Mouse (Mus musculus): Measurements from ENCODE around the gene Tab1. TPM values are rescaled to one million over a fixed set of nuclear protein-coding genes. Genes with fewer than 3 reads are reported as not detected.

The Tab1 gene
- total RNA-seq, 1 experiment: 16.6 TPM

DNA sequence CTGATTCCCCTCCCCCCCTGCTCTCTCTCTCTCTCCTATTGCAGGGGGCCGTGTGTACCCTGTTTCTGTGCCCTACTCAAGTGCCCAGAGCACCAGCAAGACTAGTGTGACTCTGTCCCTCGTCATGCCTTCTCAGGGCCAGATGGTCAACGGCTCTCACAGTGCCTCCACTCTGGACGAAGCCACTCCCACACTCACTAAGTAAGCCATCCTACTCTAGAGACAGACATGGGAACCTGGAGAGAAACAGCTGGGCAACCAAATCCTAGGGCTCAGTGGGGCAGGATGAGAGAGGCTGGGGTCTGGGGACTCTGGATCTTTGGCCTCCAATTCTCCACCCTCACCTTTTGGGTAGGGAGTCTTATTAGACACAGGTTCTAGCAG lies 25.8 kb downstream of the Tab1 start:
- Histone ChIP-seq H3K4me1 (ENCODE audit: control insufficient read depth in 2 of 2, insufficient read depth in 2 of 2, low read length in 2 of 2, poor library complexity in 1 of 2) (peaks cover 18 to 31% of the 10 kb centered on the region in 2 experiments), H3K27ac (ENCODE audit: insufficient read depth, low read depth, low read length, poor library complexity, severe bottlenecking) (peak overlapping the region; percentile 32; the same call in 1 of the 2 replicates), H3K9ac (ENCODE audit: insufficient read depth, low read depth, low read length, poor library complexity, severe bottlenecking) (peak overlapping the region; percentile 16), H3K4me3 (ENCODE audit: insufficient read depth in 1 of 2, low read depth in 1 of 2, low read length in 2 of 2, poor library complexity in 1 of 2, severe bottlenecking in 1 of 2) (no peak overlapping the region), H3K9me3 (ENCODE audit: control insufficient read depth, insufficient read depth, low read depth, low read length) (no peaks in the 10 kb centered on the region), H3K36me3 (ENCODE audit: control insufficient read depth, insufficient read depth, low read length, poor library complexity, severe bottlenecking) (peaks cover 30% of the 10 kb centered on the region)
- TF ChIP-seq CHD2 (IDR thresholded peaks at IDR 0.05; ENCODE audit: low read depth, low read length): no peak
- no peak for TF ChIP-seq ZNF384 (IDR thresholded peaks at IDR 0.05; ENCODE audit: low read depth, low read length)
- TF ChIP-seq MAFK (IDR thresholded peaks at IDR 0.05; ENCODE audit: insufficient read depth, low read depth, low read length): no peak
- TF ChIP-seq ZC3H11A (IDR thresholded peaks at IDR 0.05; ENCODE audit: borderline replicate concordance, low read depth, low read length): no peak
- no peak for TF ChIP-seq HCFC1 (IDR thresholded peaks at IDR 0.05; ENCODE audit: borderline replicate concordance, insufficient read depth, low read length)
- in situ Hi-C loops (cut with MboI; ENCODE audit: low sequenced_read_pairs in 2 of 2, unreplicated experiment in 2 of 2): no loop called here
- no peak for DNase-seq (ENCODE audit: low read depth, low spot score)

DNA sequence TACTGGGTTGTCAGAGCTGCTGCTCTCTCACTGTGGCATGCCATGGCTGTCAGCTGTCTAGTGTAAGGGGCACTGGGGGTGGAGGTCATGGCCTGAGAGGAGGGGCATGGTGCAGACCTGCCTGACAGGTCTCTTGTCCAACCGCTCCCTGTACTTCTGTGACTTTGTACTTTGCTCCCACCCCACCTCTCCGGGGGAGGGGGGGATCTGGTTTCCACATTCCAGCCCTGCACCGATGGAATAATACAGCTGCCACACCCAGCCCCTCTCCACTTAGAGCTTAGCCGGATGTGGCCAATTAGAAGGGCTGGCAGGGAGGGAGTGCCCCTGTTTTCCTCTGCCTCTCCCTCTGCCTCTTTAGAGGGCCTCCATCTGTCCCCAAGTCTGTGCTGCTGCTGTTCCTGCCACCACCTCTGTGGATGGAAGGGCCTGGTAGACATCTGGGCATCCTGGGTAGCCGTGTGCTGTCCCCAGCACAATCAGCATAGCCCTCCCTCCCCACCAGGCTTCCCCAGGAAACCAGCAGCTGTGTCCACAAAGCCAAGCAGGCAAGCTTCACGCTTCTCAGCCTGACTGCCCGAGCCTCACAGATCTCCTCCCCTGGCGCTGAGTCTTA lies 26.5 kb downstream of the Tab1 start:
- in situ Hi-C loops (cut with MboI; ENCODE audit: low sequenced_read_pairs in 2 of 2, unreplicated experiment in 2 of 2): no loop called here
- DNase-seq (ENCODE audit: low read depth, low spot score): peak; percentile 71
- H3K36me3 ChIP-seq (ENCODE audit: control insufficient read depth, insufficient read depth, low read length, poor library complexity, severe bottlenecking): peaks cover 24% of the 10 kb centered on the region
- TF ChIP-seq MAFK (IDR thresholded peaks at IDR 0.05; ENCODE audit: insufficient read depth, low read depth, low read length) (no peak), ZNF384 (IDR thresholded peaks at IDR 0.05; ENCODE audit: low read depth, low read length) (no peak), ZC3H11A (IDR thresholded peaks at IDR 0.05; ENCODE audit: borderline replicate concordance, low read depth, low read length) (no peak), CHD2 (IDR thresholded peaks at IDR 0.05; ENCODE audit: low read depth, low read length) (no peak), HCFC1 (IDR thresholded peaks at IDR 0.05; ENCODE audit: borderline replicate concordance, insufficient read depth, low read length) (no peak)
- H3K27ac ChIP-seq (ENCODE audit: insufficient read depth, low read depth, low read length, poor library complexity, severe bottlenecking): peak overlapping the region; percentile 38
- peak overlapping the region; percentile 40 for H3K9ac ChIP-seq (ENCODE audit: insufficient read depth, low read depth, low read length, poor library complexity, severe bottlenecking)
- H3K9me3 ChIP-seq (ENCODE audit: control insufficient read depth, insufficient read depth, low read depth, low read length): no peaks in the 10 kb centered on the region
- peaks cover 18 to 31% of the 10 kb centered on the region in 2 experiments for H3K4me1 ChIP-seq (ENCODE audit: control insufficient read depth in 2 of 2, insufficient read depth in 2 of 2, low read length in 2 of 2, poor library complexity in 1 of 2)
- no peak overlapping the region for H3K4me3 ChIP-seq (ENCODE audit: insufficient read depth in 1 of 2, low read depth in 1 of 2, low read length in 2 of 2, poor library complexity in 1 of 2, severe bottlenecking in 1 of 2)

DNA sequence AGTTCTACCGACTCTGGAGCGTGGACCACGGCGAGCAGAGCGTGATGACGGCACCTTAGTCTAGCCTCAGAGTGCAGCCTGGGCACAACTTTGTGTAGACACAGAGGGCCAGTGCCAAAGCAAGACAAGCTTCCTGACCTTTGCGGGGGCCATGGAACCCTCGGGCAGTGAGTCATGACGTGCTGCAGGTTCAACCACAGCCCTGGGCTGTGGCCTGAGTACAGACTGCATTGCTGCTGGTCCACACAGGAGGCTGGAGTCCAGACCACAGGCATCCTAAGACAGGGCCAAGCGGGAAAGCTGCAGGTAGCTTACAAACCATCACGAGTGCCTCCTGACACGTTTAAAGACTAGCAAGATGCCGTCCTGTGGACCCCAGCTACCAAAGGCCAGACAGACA lies 27.3 kb downstream of the Tab1 start:
- in situ Hi-C loops (cut with MboI; ENCODE audit: low sequenced_read_pairs in 2 of 2, unreplicated experiment in 2 of 2): no loop called here
- Histone ChIP-seq H3K4me3 (ENCODE audit: insufficient read depth in 1 of 2, low read depth in 1 of 2, low read length in 2 of 2, poor library complexity in 1 of 2, severe bottlenecking in 1 of 2) (no peak overlapping the region), H3K4me1 (ENCODE audit: control insufficient read depth in 2 of 2, insufficient read depth in 2 of 2, low read length in 2 of 2, poor library complexity in 1 of 2) (peaks cover 18 to 33% of the 10 kb centered on the region in 2 experiments), H3K27ac (ENCODE audit: insufficient read depth, low read depth, low read length, poor library complexity, severe bottlenecking) (peak overlapping the region; percentile 38; the same call in 1 of the 2 replicates), H3K9me3 (ENCODE audit: control insufficient read depth, insufficient read depth, low read depth, low read length) (no peaks in the 10 kb centered on the region), H3K9ac (ENCODE audit: insufficient read depth, low read depth, low read length, poor library complexity, severe bottlenecking) (peak overlapping the region; percentile 40; the same call in 1 of the 2 replicates), H3K36me3 (ENCODE audit: control insufficient read depth, insufficient read depth, low read length, poor library complexity, severe bottlenecking) (peaks cover 21% of the 10 kb centered on the region)
- DNase-seq (ENCODE audit: low read depth, low spot score): no peak
- TF ChIP-seq CHD2 (IDR thresholded peaks at IDR 0.05; ENCODE audit: low read depth, low read length): no peak
- no peak for TF ChIP-seq ZNF384 (IDR thresholded peaks at IDR 0.05; ENCODE audit: low read depth, low read length)
- TF ChIP-seq MAFK (IDR thresholded peaks at IDR 0.05; ENCODE audit: insufficient read depth, low read depth, low read length): no peak
- TF ChIP-seq HCFC1 (IDR thresholded peaks at IDR 0.05; ENCODE audit: borderline replicate concordance, insufficient read depth, low read length): no peak
- TF ChIP-seq ZC3H11A (IDR thresholded peaks at IDR 0.05; ENCODE audit: borderline replicate concordance, low read depth, low read length): no peak

DNA sequence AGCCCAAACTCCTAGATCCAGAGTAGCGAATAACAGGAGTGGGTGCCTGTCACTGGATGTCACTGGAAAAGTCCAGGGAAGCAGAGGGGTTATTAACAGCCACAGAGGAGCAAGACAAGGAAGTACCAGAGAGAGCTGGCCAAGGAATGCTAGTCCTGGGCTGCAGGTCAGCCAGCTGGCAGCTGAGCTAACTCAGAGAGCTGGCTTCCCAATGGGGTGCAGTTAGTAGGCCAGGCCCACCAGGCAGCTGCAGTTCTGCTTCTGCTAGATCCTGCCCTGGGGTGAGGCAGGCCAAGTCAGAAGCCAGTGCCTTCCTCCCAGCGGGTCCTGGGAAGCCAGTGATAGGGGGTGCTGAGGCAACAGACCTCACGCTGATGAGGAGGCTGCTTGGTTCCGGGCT lies 27.8 kb downstream of the Tab1 start:
- no peak overlapping the region for H3K9ac ChIP-seq (ENCODE audit: insufficient read depth, low read depth, low read length, poor library complexity, severe bottlenecking)
- no peak overlapping the region for H3K4me3 ChIP-seq (ENCODE audit: insufficient read depth in 1 of 2, low read depth in 1 of 2, low read length in 2 of 2, poor library complexity in 1 of 2, severe bottlenecking in 1 of 2)
- DNase-seq (ENCODE audit: low read depth, low spot score): no peak
- TF ChIP-seq ZNF384 (IDR thresholded peaks at IDR 0.05; ENCODE audit: low read depth, low read length) (no peak), MAFK (IDR thresholded peaks at IDR 0.05; ENCODE audit: insufficient read depth, low read depth, low read length) (no peak), CHD2 (IDR thresholded peaks at IDR 0.05; ENCODE audit: low read depth, low read length) (no peak), HCFC1 (IDR thresholded peaks at IDR 0.05; ENCODE audit: borderline replicate concordance, insufficient read depth, low read length) (no peak), ZC3H11A (IDR thresholded peaks at IDR 0.05; ENCODE audit: borderline replicate concordance, low read depth, low read length) (no peak)
- in situ Hi-C loops (cut with MboI; ENCODE audit: low sequenced_read_pairs in 2 of 2, unreplicated experiment in 2 of 2): no loop called here
- no peaks in the 10 kb centered on the region for H3K9me3 ChIP-seq (ENCODE audit: control insufficient read depth, insufficient read depth, low read depth, low read length)
- peaks cover 18 to 37% of the 10 kb centered on the region in 2 experiments for H3K4me1 ChIP-seq (ENCODE audit: control insufficient read depth in 2 of 2, insufficient read depth in 2 of 2, low read length in 2 of 2, poor library complexity in 1 of 2)
- peaks cover 21% of the 10 kb centered on the region for H3K36me3 ChIP-seq (ENCODE audit: control insufficient read depth, insufficient read depth, low read length, poor library complexity, severe bottlenecking)
- H3K27ac ChIP-seq (ENCODE audit: insufficient read depth, low read depth, low read length, poor library complexity, severe bottlenecking): no peak overlapping the region

All from ES-E14 (cell line).